ENCODE assay signal across 10 mouse cellular contexts in genomic region chr17:90086826-90087225, GRCm38 (mm10).
DNase-seq lines count a peak whose midpoint lies in the region; ATAC-seq and TF ChIP-seq lines count a peak whose summit lies in the region.
"Had no signal": no experiment of that assay in that cellular context is flagged by ENCODE, and none has a peak within 500 bp of the region (broad histone marks: within the 10 kb centered on the region; RNA-seq: fewer than 3 reads in every experiment).

No protein-coding gene starts in this region.

- intact Hi-C loops in heart, postnatal 10 days (cut with DNase I), result no loop called here

- no peaks in the 10 kb centered on the region for H3K27me3 ChIP-seq in embryonic facial prominence, embryonic 11.5 days (ENCODE audit: control insufficient read depth, insufficient read depth, low read length)
- H3K27me3 ChIP-seq in neural tube, embryonic 12.5 days (replicated peaks), result no peaks in the 10 kb centered on the region
- H3K27me3 ChIP-seq: liver, embryonic 15.5 days had no signal

- no peaks in the 10 kb centered on the region for H3K36me3 ChIP-seq in embryonic facial prominence, embryonic 11.5 days (replicated peaks; ENCODE audit: control insufficient read depth, insufficient read depth, low read depth, low read length)
- no peaks in the 10 kb centered on the region for H3K36me3 ChIP-seq in neural tube, embryonic 12.5 days
- H3K36me3 ChIP-seq: G1E; liver, embryonic 15.5 days had no signal

- no peaks in the 10 kb centered on the region for H3K9me3 ChIP-seq in embryonic facial prominence, embryonic 11.5 days (replicated peaks; ENCODE audit: control insufficient read depth, low read length)
- H3K9me3 ChIP-seq in neural tube, embryonic 12.5 days, result no peaks in the 10 kb centered on the region
- H3K9me3 ChIP-seq: liver, embryonic 15.5 days had no signal

- H3K27ac ChIP-seq in embryonic facial prominence, embryonic 11.5 days (replicated peaks; ENCODE audit: low read depth, low read length), result no peak overlapping the region
- peak overlapping the region; percentile 92 for H3K27ac ChIP-seq in layer of hippocampus, adult 2 months
- no peak overlapping the region for H3K27ac ChIP-seq in neural tube, embryonic 12.5 days
- H3K27ac ChIP-seq: liver, embryonic 15.5 days had no signal

- no peak overlapping the region for H3K4me3 ChIP-seq in embryonic facial prominence, embryonic 11.5 days (ENCODE audit: low read depth, low read length)
- H3K4me3 ChIP-seq in layer of hippocampus, adult 2 months, result peak overlapping the region; percentile 61
- H3K4me3 ChIP-seq in neural tube, embryonic 12.5 days, result no peak overlapping the region
- H3K4me3 ChIP-seq: liver, embryonic 15.5 days had no signal

- H3K4me1 ChIP-seq in embryonic facial prominence, embryonic 11.5 days (ENCODE audit: control insufficient read depth, insufficient read depth, low read length), result no peaks in the 10 kb centered on the region; the same call in 1 of the 2 replicates
- H3K4me1 ChIP-seq in neural tube, embryonic 12.5 days, result peaks cover 8% of the 10 kb centered on the region; the same call in 1 of the 2 replicates
- H3K4me1 ChIP-seq: liver, embryonic 15.5 days had no signal

- no peak for TF ChIP-seq CTCF in layer of hippocampus, adult 2 months (conservative IDR thresholded peaks at IDR 0.05)

- WGBS in embryonic facial prominence, embryonic 11.5 days, result 15% methylated on average over 1 of the region's 1 CpGs
- WGBS in neural tube, embryonic 12.5 days, result 13% methylated on average over 1 of the region's 1 CpGs

- ATAC-seq in embryonic facial prominence, embryonic 11.5 days (replicated peaks; ENCODE audit: insufficient number of reproducible peaks, low FRiP score, low TSS enrichment, low read depth), result peak; percentile 82
- peak; percentile 83 for ATAC-seq in neural tube, embryonic 12.5 days (ENCODE audit: low FRiP score, low read depth)
- ATAC-seq in CD4-positive, CD25-positive, alpha-beta regulatory T cell, adult 4 months, result no peak

- DNase-seq in brain, embryonic 18.5 days (ENCODE audit: low read depth, low spot score), result peak; percentile 79
- DNase-seq in embryonic facial prominence, embryonic 11.5 days (ENCODE audit: low spot score), result no peak
- peak; percentile 80 to 84 for DNase-seq in layer of hippocampus, adult 2 months (ENCODE audit: low spot score in 2 of 2)
- no peak for DNase-seq in heart, postnatal 10 days
- DNase-seq in urinary bladder, postnatal 4 days (ENCODE audit: low spot score in 2 of 2), result no peak
- no peak for DNase-seq in liver

- no peak overlapping the region for H3K9ac ChIP-seq in embryonic facial prominence, embryonic 11.5 days (replicated peaks; ENCODE audit: low read length)
- H3K9ac ChIP-seq in neural tube, embryonic 12.5 days, result no peak overlapping the region
- H3K9ac ChIP-seq: liver, embryonic 15.5 days had no signal

- H3K4me2 ChIP-seq in embryonic facial prominence, embryonic 11.5 days (ENCODE audit: low read depth, low read length), result no peak overlapping the region
- peak overlapping the region; percentile 16; the same call in 1 of the 2 replicates for H3K4me2 ChIP-seq in neural tube, embryonic 12.5 days (replicated peaks)
- H3K4me2 ChIP-seq: liver, embryonic 15.5 days had no signal

Comparison
In these comparisons a context has a peak if more than half of its experiments do, and no peak if none do; other contexts are left out.
1. DNase-seq: peak in brain, embryonic 18.5 days (single experiment) and layer of hippocampus, adult 2 months (2 of 2); none in embryonic facial prominence, embryonic 11.5 days (single experiment), heart, postnatal 10 days (0 of 2), urinary bladder, postnatal 4 days (0 of 2) and liver (single experiment).